Mouse (Mus musculus) midbrain, embryonic 11.5 days (tissue): ENCODE measurements around the gene Tmem164. TPM values are rescaled to one million over a fixed set of nuclear protein-coding genes. Genes with fewer than 3 reads are reported as not detected.

Source experiments
- ATAC-seq: fragments of 200-750 bp; cut with Nextera tagmentation; 2 replicates; pipeline ENCODE4 v1.8.0; 2017; ENCODE audit warnings: moderate TSS enrichment, moderate library complexity; ENCODE audit not compliant: low FRiP score
- DNase-seq: peaks from one replicate; pipeline ENCODE4 v3.0.0; 2015; ENCODE audit warnings: low spot score; ENCODE audit errors: missing footprints
- H3K27ac ChIP-seq: fragments of 300-500 bp; sonication (generic); 2 replicates; pipeline ENCODE4 v1.5.1; 2014; ENCODE audit warnings: low read depth, low read length
- H3K27me3 ChIP-seq: fragments of 300-500 bp; sonication (generic); 2 replicates; pipeline ENCODE4 v1.6.1; 2014; ENCODE audit warnings: mild to moderate bottlenecking, low read length, moderate library complexity, mixed read lengths; ENCODE audit not compliant: control insufficient read depth, insufficient read depth
- H3K36me3 ChIP-seq: fragments of 300-500 bp; sonication (generic); 2 replicates; pipeline ENCODE4 v1.6.1; 2014; ENCODE audit warnings: mild to moderate bottlenecking, low read length, moderate library complexity, mixed read lengths; ENCODE audit not compliant: control insufficient read depth, insufficient read depth
- H3K4me1 ChIP-seq: fragments of 300-500 bp; sonication (generic); 2 replicates; pipeline ENCODE4 v1.6.1; 2014; ENCODE audit warnings: low read length; ENCODE audit not compliant: control insufficient read depth, insufficient read depth
- H3K4me2 ChIP-seq: fragments of 300-500 bp; sonication (generic); 2 replicates; pipeline ENCODE4 v1.6.1; 2014; ENCODE audit warnings: mild to moderate bottlenecking, moderate library complexity
- H3K4me3 ChIP-seq: fragments of 300-500 bp; sonication (generic); 2 replicates; pipeline ENCODE4 v1.5.1; 2014; ENCODE audit warnings: low read depth, low read length
- H3K9ac ChIP-seq: fragments of 300-500 bp; sonication (generic); 2 replicates; pipeline ENCODE4 v1.6.1; 2014; ENCODE audit warnings: low read length
- H3K9me3 ChIP-seq: fragments of 300-500 bp; sonication (generic); 2 replicates; pipeline ENCODE4 v1.6.1; 2016; ENCODE audit warnings: low read length; ENCODE audit not compliant: control insufficient read depth
- WGBS: fragments of 180-500 bp; shearing (Covaris S2); extraction: QIAGEN DNeasy Blood & Tissue Kit; methylation state at CpG from one replicate; pipeline ENCODE4 v1.1.7; 2014; 5-methylcytosine and 5-hydroxymethylcytosine counted together
- polyA plus RNA-seq: library from polyadenylated mRNA; unstranded; fragments of >200 nt; fragmentation: Nextera tagmentation; extraction: Ambion mirVana; gene quantifications from 2 replicates; pipeline ENCODE4 v1.2.1, GENCODE M21; 2014

Gene Tmem164
- polyA plus RNA-seq, 1 experiment from 2014 or later: 26.2 TPM

- Histone ChIP-seq H3K4me3 (no peak overlapping the region), H3K27me3 (no peaks in the 10 kb centered on the region), H3K9ac (no peak overlapping the region), H3K4me2 (no peak overlapping the region), H3K36me3 (no peaks in the 10 kb centered on the region), H3K4me1 (no peaks in the 10 kb centered on the region), H3K27ac (no peak overlapping the region), H3K9me3 (no peaks in the 10 kb centered on the region)
- WGBS: 82% methylated on average over 10 of the region's 10 CpGs
- ATAC-seq (no peak), DNase-seq (no peak)
These were observed 105.2 kb downstream of the Tmem164 start for GRCm38 (mm10) chrX:142786160-142787052.

GRCm38 (mm10) chrX:142792185-142792584 is 111.0 kb downstream of the Tmem164 start:
- H3K4me1 ChIP-seq: no peaks in the 10 kb centered on the region
- no peak overlapping the region for H3K4me3 ChIP-seq
- ATAC-seq (no peak), DNase-seq (no peak)
- no peak overlapping the region for H3K27ac ChIP-seq
- H3K9ac ChIP-seq: no peak overlapping the region
- 90% methylated on average over 2 of the region's 2 CpGs for WGBS
- no peak overlapping the region for H3K4me2 ChIP-seq
- no peaks in the 10 kb centered on the region for H3K9me3 ChIP-seq
- no peaks in the 10 kb centered on the region for H3K27me3 ChIP-seq
- no peaks in the 10 kb centered on the region for H3K36me3 ChIP-seq

GRCm38 (mm10) chrX:142794069-142794610 is 112.9 kb downstream of the Tmem164 start:
- no peak overlapping the region for H3K4me3 ChIP-seq
- no peaks in the 10 kb centered on the region for H3K36me3 ChIP-seq
- no peak overlapping the region for H3K9ac ChIP-seq
- DNase-seq: no peak
- H3K4me2 ChIP-seq: no peak overlapping the region
- H3K4me1 ChIP-seq: no peaks in the 10 kb centered on the region
- no peaks in the 10 kb centered on the region for H3K27me3 ChIP-seq
- H3K27ac ChIP-seq: no peak overlapping the region
- 64% methylated on average over 4 of the region's 4 CpGs for WGBS
- H3K9me3 ChIP-seq: no peaks in the 10 kb centered on the region
- ATAC-seq: no peak

- H3K4me2 ChIP-seq: no peak overlapping the region
- ATAC-seq: no peak
- no peaks in the 10 kb centered on the region for H3K27me3 ChIP-seq
- WGBS: 88% methylated on average over 3 of the region's 3 CpGs
- H3K9me3 ChIP-seq: no peaks in the 10 kb centered on the region
- H3K4me1 ChIP-seq: no peaks in the 10 kb centered on the region
- no peak overlapping the region for H3K4me3 ChIP-seq
- DNase-seq: no peak
- H3K9ac ChIP-seq: no peak overlapping the region
- H3K36me3 ChIP-seq: no peaks in the 10 kb centered on the region
- H3K27ac ChIP-seq: no peak overlapping the region
These were observed 123.4 kb downstream of the Tmem164 start for GRCm38 (mm10) chrX:142804596-142804995.

- Histone ChIP-seq H3K27ac (no peak overlapping the region), H3K36me3 (no peaks in the 10 kb centered on the region), H3K9ac (no peak overlapping the region), H3K4me1 (no peaks in the 10 kb centered on the region), H3K27me3 (no peaks in the 10 kb centered on the region), H3K4me3 (no peak overlapping the region), H3K9me3 (no peaks in the 10 kb centered on the region), H3K4me2 (no peak overlapping the region)
- DNase-seq (no peak), ATAC-seq (no peak)
- WGBS: 94% methylated on average over 6 of the region's 6 CpGs
These were observed 124.9 kb downstream of the Tmem164 start for GRCm38 (mm10) chrX:142806126-142806525.

- WGBS: 48% methylated on average over 10 of the region's 10 CpGs
- Histone ChIP-seq H3K4me2 (no peak overlapping the region), H3K9ac (no peak overlapping the region), H3K4me3 (no peak overlapping the region), H3K27me3 (no peaks in the 10 kb centered on the region), H3K36me3 (no peaks in the 10 kb centered on the region), H3K9me3 (no peaks in the 10 kb centered on the region), H3K27ac (no peak overlapping the region), H3K4me1 (no peaks in the 10 kb centered on the region)
- DNase-seq (no peak), ATAC-seq (no peak)
These were observed 125.4 kb downstream of the Tmem164 start for GRCm38 (mm10) chrX:142806620-142807061.

- Histone ChIP-seq H3K4me1 (no peaks in the 10 kb centered on the region), H3K27me3 (no peaks in the 10 kb centered on the region), H3K9ac (no peak overlapping the region), H3K36me3 (no peaks in the 10 kb centered on the region), H3K9me3 (no peaks in the 10 kb centered on the region), H3K27ac (no peak overlapping the region), H3K4me2 (no peak overlapping the region), H3K4me3 (no peak overlapping the region)
- DNase-seq (peak; percentile 91), ATAC-seq (0 out of 2 replicates have a peak, but pooled peaks have one; percentile 22)
- WGBS: 50% methylated on average over 9 of the region's 9 CpGs
These were observed 127.2 kb downstream of the Tmem164 start for GRCm38 (mm10) chrX:142808411-142808810.

- Histone ChIP-seq H3K4me3 (no peak overlapping the region), H3K27me3 (no peaks in the 10 kb centered on the region), H3K9me3 (no peaks in the 10 kb centered on the region), H3K27ac (no peak overlapping the region), H3K4me2 (no peak overlapping the region), H3K9ac (no peak overlapping the region), H3K4me1 (0 out of 2 replicates have a peak, but pooled peaks cover 2% of the 10 kb centered on the region), H3K36me3 (no peaks in the 10 kb centered on the region)
- peak; percentile 42; the same call in 1 of the 2 replicates for ATAC-seq
- peak; percentile 92 for DNase-seq
- 13% methylated on average over 6 of the region's 6 CpGs for WGBS
These were observed 131.9 kb downstream of the Tmem164 start for GRCm38 (mm10) chrX:142813146-142813545.

GRCm38 (mm10) chrX:142818057-142818682 is 137.0 kb downstream of the Tmem164 start:
- Histone ChIP-seq H3K27ac (no peak overlapping the region), H3K9ac (no peak overlapping the region), H3K36me3 (no peaks in the 10 kb centered on the region), H3K4me2 (no peak overlapping the region), H3K4me3 (no peak overlapping the region), H3K27me3 (no peaks in the 10 kb centered on the region), H3K9me3 (no peaks in the 10 kb centered on the region), H3K4me1 (0 out of 2 replicates have a peak, but pooled peaks cover 2% of the 10 kb centered on the region)
- DNase-seq (peak; percentile 85), ATAC-seq (peak; percentile 31)
- WGBS: 47% methylated on average over 10 of the region's 10 CpGs
